Mouse (Mus musculus): ENCODE measurements around the gene Hpse. TPM values are rescaled to one million over a fixed set of nuclear protein-coding genes. Genes with fewer than 3 reads are reported as not detected.

Hpse gene
- polyA plus RNA-seq, 1 experiment from 2014 or later, result 4.0 TPM

GRCm38 (mm10) chr5:100700861-100701620, 18.5 kb downstream of the Hpse start:
- no peak for ATAC-seq (ENCODE audit: low FRiP score, low TSS enrichment)
- no peaks in the 10 kb centered on the region for H3K36me3 ChIP-seq (ENCODE audit: insufficient read depth, low read length)
- H3K9ac ChIP-seq (replicated peaks; ENCODE audit: low read length), result no peak overlapping the region
- no peaks in the 10 kb centered on the region for H3K4me1 ChIP-seq (ENCODE audit: insufficient read depth, low read length)
- H3K4me3 ChIP-seq (ENCODE audit: low read length), result no peak overlapping the region
- WGBS, result 78% methylated on average over 13 of the region's 13 CpGs
- H3K27ac ChIP-seq (ENCODE audit: low read length), result no peak overlapping the region
- no peaks in the 10 kb centered on the region for H3K9me3 ChIP-seq (ENCODE audit: low read length)
- no peaks in the 10 kb centered on the region for H3K27me3 ChIP-seq (ENCODE audit: insufficient read depth, low read length)
- H3K4me2 ChIP-seq (replicated peaks; ENCODE audit: low read depth, low read length), result no peak overlapping the region

GRCm38 (mm10) chr5:100697886-100698285, 21.6 kb downstream of the Hpse start:
- no peak for ATAC-seq (ENCODE audit: low FRiP score, low TSS enrichment)
- H3K4me2 ChIP-seq (replicated peaks; ENCODE audit: low read depth, low read length), result no peak overlapping the region
- H3K36me3 ChIP-seq (ENCODE audit: insufficient read depth, low read length), result no peaks in the 10 kb centered on the region
- no peak overlapping the region for H3K9ac ChIP-seq (replicated peaks; ENCODE audit: low read length)
- 71% methylated on average over 2 of the region's 2 CpGs for WGBS
- H3K27me3 ChIP-seq (ENCODE audit: insufficient read depth, low read length), result no peaks in the 10 kb centered on the region
- H3K4me1 ChIP-seq (ENCODE audit: insufficient read depth, low read length), result no peaks in the 10 kb centered on the region
- H3K9me3 ChIP-seq (ENCODE audit: low read length), result no peaks in the 10 kb centered on the region
- H3K4me3 ChIP-seq (ENCODE audit: low read length), result no peak overlapping the region
- H3K27ac ChIP-seq (ENCODE audit: low read length), result no peak overlapping the region

- Histone ChIP-seq H3K9ac (replicated peaks; ENCODE audit: low read length) (no peak overlapping the region), H3K27ac (ENCODE audit: low read length) (no peak overlapping the region), H3K4me1 (ENCODE audit: insufficient read depth, low read length) (no peaks in the 10 kb centered on the region), H3K9me3 (ENCODE audit: low read length) (no peaks in the 10 kb centered on the region), H3K36me3 (ENCODE audit: insufficient read depth, low read length) (no peaks in the 10 kb centered on the region), H3K4me3 (ENCODE audit: low read length) (no peak overlapping the region), H3K27me3 (ENCODE audit: insufficient read depth, low read length) (no peaks in the 10 kb centered on the region), H3K4me2 (replicated peaks; ENCODE audit: low read depth, low read length) (no peak overlapping the region)
- WGBS, result 79% methylated on average over 2 of the region's 2 CpGs
- no peak for ATAC-seq (ENCODE audit: low FRiP score, low TSS enrichment)
Observed at GRCm38 (mm10) chr5:100697398-100697797, 22.1 kb downstream of the Hpse start.

- Histone ChIP-seq H3K9me3 (ENCODE audit: low read length) (no peaks in the 10 kb centered on the region), H3K4me3 (ENCODE audit: low read length) (no peak overlapping the region), H3K9ac (replicated peaks; ENCODE audit: low read length) (no peak overlapping the region), H3K36me3 (ENCODE audit: insufficient read depth, low read length) (no peaks in the 10 kb centered on the region), H3K27ac (ENCODE audit: low read length) (no peak overlapping the region), H3K4me1 (ENCODE audit: insufficient read depth, low read length) (no peaks in the 10 kb centered on the region), H3K4me2 (replicated peaks; ENCODE audit: low read depth, low read length) (no peak overlapping the region), H3K27me3 (ENCODE audit: insufficient read depth, low read length) (no peaks in the 10 kb centered on the region)
- no peak for ATAC-seq (ENCODE audit: low FRiP score, low TSS enrichment)
- 75% methylated on average over 4 of the region's 4 CpGs for WGBS
Observed at GRCm38 (mm10) chr5:100685631-100686030, 33.9 kb downstream of the Hpse start.

- no peak for ATAC-seq (ENCODE audit: low FRiP score, low TSS enrichment)
- Histone ChIP-seq H3K27ac (ENCODE audit: low read length) (no peak overlapping the region), H3K4me3 (ENCODE audit: low read length) (no peak overlapping the region), H3K4me1 (ENCODE audit: insufficient read depth, low read length) (no peaks in the 10 kb centered on the region), H3K27me3 (ENCODE audit: insufficient read depth, low read length) (no peaks in the 10 kb centered on the region), H3K4me2 (replicated peaks; ENCODE audit: low read depth, low read length) (no peak overlapping the region), H3K36me3 (ENCODE audit: insufficient read depth, low read length) (no peaks in the 10 kb centered on the region), H3K9ac (replicated peaks; ENCODE audit: low read length) (no peak overlapping the region), H3K9me3 (ENCODE audit: low read length) (no peaks in the 10 kb centered on the region)
- 71% methylated on average over 6 of the region's 6 CpGs for WGBS
Observed at GRCm38 (mm10) chr5:100680542-100680933, 39.0 kb downstream of the Hpse start.

- WGBS, result 48% methylated on average over 18 of the region's 18 CpGs
- Histone ChIP-seq H3K27me3 (ENCODE audit: insufficient read depth, low read length) (no peaks in the 10 kb centered on the region), H3K27ac (ENCODE audit: low read length) (no peak overlapping the region), H3K4me3 (ENCODE audit: low read length) (no peak overlapping the region), H3K9ac (replicated peaks; ENCODE audit: low read length) (no peak overlapping the region), H3K4me1 (ENCODE audit: insufficient read depth, low read length) (no peaks in the 10 kb centered on the region), H3K4me2 (replicated peaks; ENCODE audit: low read depth, low read length) (no peak overlapping the region), H3K36me3 (ENCODE audit: insufficient read depth, low read length) (no peaks in the 10 kb centered on the region), H3K9me3 (ENCODE audit: low read length) (no peaks in the 10 kb centered on the region)
- ATAC-seq (ENCODE audit: low FRiP score, low TSS enrichment), result no peak
Observed at GRCm38 (mm10) chr5:100679911-100680541, 39.5 kb downstream of the Hpse start.

- Histone ChIP-seq H3K27me3 (ENCODE audit: insufficient read depth, low read length) (no peaks in the 10 kb centered on the region), H3K4me2 (replicated peaks; ENCODE audit: low read depth, low read length) (peak within 1 kb of the TSS; percentile 84), H3K9me3 (ENCODE audit: low read length) (no peaks in the 10 kb centered on the region), H3K4me3 (ENCODE audit: low read length) (peak within 1 kb of the TSS; percentile 86), H3K27ac (ENCODE audit: low read length) (peak within 1 kb of the TSS; percentile 56; the same call in 1 of the 2 replicates), H3K4me1 (ENCODE audit: insufficient read depth, low read length) (peaks cover 22% of the 10 kb centered on the region), H3K9ac (replicated peaks; ENCODE audit: low read length) (peak within 1 kb of the TSS; percentile 84), H3K36me3 (ENCODE audit: insufficient read depth, low read length) (peaks cover 3% of the 10 kb centered on the region; the same call in 1 of the 2 replicates)
- WGBS, result 10% methylated on average over 17 of the region's 17 CpGs
- peak; percentile 78 for ATAC-seq (ENCODE audit: low FRiP score, low TSS enrichment)
Observed at GRCm38 (mm10) chr5:100674711-100675376, 44.7 kb downstream of the Hpse start, which contains the start of gene Coq2. Gene Coq2 (minus strand): TSS chr5:100675140.

- no peaks in the 10 kb centered on the region for H3K27me3 ChIP-seq (ENCODE audit: insufficient read depth, low read length)
Observed at GRCm38 (mm10) chr5:100673745-100674486, 45.6 kb downstream of the Hpse start.

GRCm38 (mm10) chr5:100672403-100672802, 47.1 kb downstream of the Hpse start:
- Histone ChIP-seq H3K4me2 (replicated peaks; ENCODE audit: low read depth, low read length) (no peak overlapping the region), H3K9ac (replicated peaks; ENCODE audit: low read length) (no peak overlapping the region), H3K27ac (ENCODE audit: low read length) (no peak overlapping the region), H3K27me3 (ENCODE audit: insufficient read depth, low read length) (no peaks in the 10 kb centered on the region), H3K9me3 (ENCODE audit: low read length) (no peaks in the 10 kb centered on the region), H3K4me3 (ENCODE audit: low read length) (no peak overlapping the region), H3K36me3 (ENCODE audit: insufficient read depth, low read length) (peaks cover 3% of the 10 kb centered on the region; the same call in 1 of the 2 replicates), H3K4me1 (ENCODE audit: insufficient read depth, low read length) (peaks cover 22% of the 10 kb centered on the region)
- ATAC-seq (ENCODE audit: low FRiP score, low TSS enrichment), result no peak
- 78% methylated on average over 4 of the region's 4 CpGs for WGBS

More at GRCm38 (mm10) chr5:100673745-100674486, 45.6 kb downstream of the Hpse start:
- H3K9ac ChIP-seq (replicated peaks; ENCODE audit: low read length), result peak overlapping the region; percentile 84
- WGBS, result under 1% methylated on average over 71 of the region's 71 CpGs
- peaks cover 3% of the 10 kb centered on the region; the same call in 1 of the 2 replicates for H3K36me3 ChIP-seq (ENCODE audit: insufficient read depth, low read length)
- peak overlapping the region; percentile 56; the same call in 1 of the 2 replicates for H3K27ac ChIP-seq (ENCODE audit: low read length)
- peak; percentile 95 for ATAC-seq (ENCODE audit: low FRiP score, low TSS enrichment)
- H3K4me1 ChIP-seq (ENCODE audit: insufficient read depth, low read length), result peaks cover 22% of the 10 kb centered on the region
- peak overlapping the region; percentile 84 for H3K4me2 ChIP-seq (replicated peaks; ENCODE audit: low read depth, low read length)
- no peaks in the 10 kb centered on the region for H3K9me3 ChIP-seq (ENCODE audit: low read length)
- H3K4me3 ChIP-seq (ENCODE audit: low read length), result peak overlapping the region; percentile 86
